Mouse (Mus musculus) layer of hippocampus, postnatal 25 days (tissue): ENCODE data around the gene Trib2. TPM values are rescaled to one million over a fixed set of nuclear protein-coding genes. Genes with fewer than 3 reads are reported as not detected.

Source experiments
- DNase-seq, 2 experiments: peaks; one replicate each; pipeline ENCODE4 v3.0.0; 2022; ENCODE audit warnings: mixed read lengths in 2 of 2, low spot score in 1 of 2; ENCODE audit errors: extremely low spot score in 1 of 2
- total RNA-seq, 2 experiments: library from RNA; stranded (reverse); gene quantifications; 2 replicates each; pipeline ENCODE4 v1.2.3; 2021

Gene Trib2
- total RNA-seq = 10 to 100 TPM; 37.5 to 42.7 TPM

- DNase-seq = peak; percentile 74 to 76
These were observed at the start of gene Trib2 for GRCm38 (mm10) chr12:15816740-15817178. Gene Trib2 (minus strand): TSS chr12:15816922.

DNA sequence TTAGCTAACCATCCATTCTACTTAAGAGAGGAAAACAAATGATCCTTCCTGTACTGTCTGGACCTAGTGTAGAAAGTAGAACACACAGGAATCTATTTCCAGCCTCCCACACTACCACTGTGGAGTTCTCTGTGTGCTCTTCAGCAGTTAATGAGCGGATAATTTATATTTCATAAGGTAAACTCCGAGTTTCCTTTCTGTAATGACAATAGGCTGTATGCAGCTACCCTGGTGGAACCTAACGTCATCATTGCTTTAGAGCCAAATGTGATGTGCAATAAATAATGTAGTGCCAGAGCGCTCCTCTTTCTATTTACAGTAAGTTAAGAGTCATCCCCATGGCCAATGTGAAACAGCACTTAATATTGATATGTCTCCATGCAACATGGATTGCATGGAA, 41.3 kb upstream of the Trib2 start:
- no peak for DNase-seq

DNA sequence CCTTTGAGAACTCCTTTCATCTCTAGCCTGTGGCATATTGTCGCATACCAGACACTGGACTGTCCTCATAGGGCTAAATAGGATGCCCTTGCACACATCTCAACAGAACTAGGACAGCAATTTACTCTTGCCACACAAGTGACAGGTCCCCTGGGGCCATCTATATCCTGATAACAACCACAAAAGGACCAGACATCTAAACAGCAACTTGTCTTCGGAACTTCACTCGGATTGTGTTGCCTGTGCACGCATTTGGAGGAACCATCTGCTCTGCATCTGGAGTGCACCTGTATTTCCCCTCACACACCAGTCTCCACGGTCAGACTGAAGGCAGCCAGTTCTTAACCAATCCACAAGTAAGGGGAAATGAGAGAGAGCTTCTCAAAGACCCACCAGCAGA, 39.2 kb upstream of the Trib2 start:
- no peak for DNase-seq

DNA sequence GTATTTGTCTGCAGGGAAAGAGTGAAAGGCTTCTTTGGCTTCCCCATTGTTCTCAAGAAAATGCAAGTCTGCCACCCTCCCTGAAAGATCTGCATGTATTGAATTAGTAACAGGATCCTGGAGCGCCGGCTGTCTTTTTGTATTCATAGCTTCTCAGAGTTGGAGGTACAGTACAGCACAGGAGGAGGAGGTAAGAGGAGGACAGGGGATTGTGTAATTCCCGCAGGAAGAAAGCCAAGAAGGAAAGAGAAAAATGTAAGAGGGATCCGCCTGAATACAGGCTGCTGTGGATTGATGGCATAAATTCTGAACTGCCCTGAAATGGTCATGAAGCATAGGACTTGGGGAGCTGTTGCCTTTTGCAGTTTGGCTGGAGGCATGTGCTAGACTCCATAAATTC, 36.1 kb upstream of the Trib2 start:
- DNase-seq = no peak

DNA sequence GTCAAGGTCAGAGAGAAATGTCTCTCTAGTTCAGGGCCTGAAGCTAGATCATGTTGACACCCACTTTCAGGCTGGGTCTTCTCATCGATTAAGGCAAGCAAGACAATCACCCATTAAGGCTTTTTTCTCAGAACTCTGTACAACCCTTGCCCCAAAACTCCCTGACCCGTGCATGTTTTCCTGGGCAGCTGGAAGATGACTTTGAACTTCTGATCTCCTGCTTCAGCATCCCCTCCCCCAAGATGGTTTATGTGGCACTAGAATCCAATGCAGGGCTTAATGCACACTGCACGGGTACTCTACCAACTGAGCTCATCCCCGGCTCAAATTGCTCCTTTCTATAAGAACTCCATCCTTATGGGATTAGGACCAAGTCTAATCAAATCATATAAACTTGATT, 35.3 kb upstream of the Trib2 start:
- no peak for DNase-seq

GRCm38 (mm10) chr12:15850441-15850895, 33.7 kb upstream of the Trib2 start:
- no peak for DNase-seq

GRCm38 (mm10) chr12:15849861-15850294, 33.2 kb upstream of the Trib2 start:
- DNase-seq = no peak

DNA sequence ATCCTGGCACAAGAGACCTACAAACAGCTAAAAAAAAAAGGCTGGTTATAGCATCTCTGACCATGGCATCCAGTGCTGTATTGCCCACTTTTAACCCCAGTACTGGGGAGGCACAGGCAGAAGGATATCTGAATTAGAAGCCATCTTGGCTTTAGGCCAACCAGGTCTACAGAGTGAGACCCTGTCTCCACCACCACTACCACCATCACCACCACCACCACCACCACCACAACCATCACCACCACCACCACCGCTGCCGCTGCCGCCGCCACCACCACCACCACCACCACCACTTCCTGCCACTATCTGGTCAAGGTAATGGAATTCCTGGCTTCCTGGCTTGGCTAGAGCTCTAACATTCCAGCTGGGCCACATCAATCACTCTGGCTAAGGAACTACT, 31.7 kb upstream of the Trib2 start:
- DNase-seq = no peak

- no peak for DNase-seq
These were observed 28.0 kb upstream of the Trib2 start for GRCm38 (mm10) chr12:15844701-15845100.

GRCm38 (mm10) chr12:15840864-15841557, 24.3 kb upstream of the Trib2 start:
- DNase-seq = no peak

- no peak for DNase-seq
These were observed 21.5 kb upstream of the Trib2 start for GRCm38 (mm10) chr12:15838201-15838600.

GRCm38 (mm10) chr12:15837566-15837965, 20.8 kb upstream of the Trib2 start:
- no peak for DNase-seq

GRCm38 (mm10) chr12:15832674-15833052, 15.9 kb upstream of the Trib2 start:
- no peak for DNase-seq

- no peak for DNase-seq
These were observed 15.4 kb upstream of the Trib2 start for GRCm38 (mm10) chr12:15831941-15832673.

DNA sequence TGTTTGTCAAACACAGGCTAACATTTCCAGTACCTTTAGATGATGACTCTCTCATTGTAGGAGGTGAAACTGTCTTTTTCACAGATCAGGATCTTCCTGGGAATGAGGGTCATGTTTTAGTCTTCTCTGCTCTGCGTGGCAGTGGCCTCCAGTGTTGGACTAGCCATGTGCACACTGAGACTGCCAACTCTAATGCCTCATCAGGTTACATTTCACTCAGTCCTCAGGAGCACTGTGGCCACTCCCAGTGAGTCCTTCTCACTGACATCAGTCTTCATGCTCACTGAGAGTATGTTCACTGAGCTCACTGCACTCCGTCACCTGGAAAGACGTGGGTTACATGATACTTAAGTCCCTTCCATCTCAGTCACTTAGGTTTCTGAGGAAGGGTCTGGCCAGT, 14.0 kb upstream of the Trib2 start:
- no peak for DNase-seq

GRCm38 (mm10) chr12:15828815-15829398, 12.2 kb upstream of the Trib2 start:
- DNase-seq = no peak

GRCm38 (mm10) chr12:15821019-15821418, 4.3 kb upstream of the Trib2 start:
- no peak for DNase-seq

GRCm38 (mm10) chr12:15817365-15817764, 643 bp upstream of the Trib2 start:
- DNase-seq = no peak

GRCm38 (mm10) chr12:15816254-15816605, 492 bp downstream of the Trib2 start:
- DNase-seq = peak in 1 of 2 experiments; percentile 47

DNA sequence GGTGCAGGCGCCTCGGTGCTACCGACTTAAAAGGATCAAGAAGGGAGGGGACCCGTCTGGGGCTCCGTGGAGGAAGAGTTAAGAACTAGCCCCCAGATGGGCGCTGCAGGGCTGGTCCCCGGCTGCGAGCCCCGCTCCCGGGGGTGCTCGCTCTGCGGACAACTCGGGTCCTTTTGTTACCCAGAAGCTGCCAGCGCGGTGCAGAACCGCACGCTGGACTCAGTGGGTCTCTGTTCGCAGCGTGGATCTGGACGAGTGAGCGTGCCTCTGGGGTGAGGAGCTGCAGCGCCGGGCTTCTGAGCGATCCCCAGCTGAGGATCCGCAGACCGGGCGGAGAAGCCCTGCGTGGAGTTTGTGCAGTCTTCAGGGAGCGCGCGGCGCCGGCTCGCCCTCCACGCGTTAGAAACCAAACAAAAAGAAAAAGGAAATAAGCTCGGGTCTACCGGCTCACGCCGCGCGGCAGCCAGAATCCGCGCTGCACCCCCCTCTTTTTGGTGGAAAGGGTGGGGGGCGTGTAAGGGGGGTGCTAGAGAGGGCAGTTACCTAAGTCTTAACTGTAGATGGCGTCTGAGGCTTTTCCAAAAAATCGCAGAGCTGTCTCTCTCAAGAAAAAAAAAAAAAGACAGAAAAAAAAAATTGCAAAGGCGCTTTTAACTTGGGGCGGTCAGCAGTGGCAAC, 1.0 kb downstream of the Trib2 start:
- peak; percentile 47 to 59 for DNase-seq

DNA sequence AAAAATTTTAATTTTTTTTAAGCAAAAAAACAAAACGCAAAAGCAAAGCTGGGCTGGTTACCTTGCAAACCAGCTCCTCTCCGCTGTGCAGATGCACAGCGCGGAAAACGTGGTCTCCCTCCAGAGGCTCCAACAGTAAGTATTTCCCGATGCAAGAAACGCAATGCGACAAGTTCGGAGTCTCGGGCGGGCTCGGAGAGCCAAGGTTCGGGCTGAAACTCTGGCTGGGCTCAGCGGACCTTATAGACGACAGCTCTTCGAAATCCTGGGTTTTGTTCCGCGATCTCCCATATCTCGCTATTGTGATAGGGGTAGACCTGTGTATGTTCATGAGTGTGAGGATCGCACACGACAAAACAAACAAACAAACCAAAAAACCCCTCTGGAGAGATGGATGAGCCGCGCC, 1.5 kb downstream of the Trib2 start:
- peak in 1 of 2 experiments; percentile 32 for DNase-seq
